Mouse (Mus musculus): ENCODE data around the gene Ldb3. TPM values are rescaled to one million over a fixed set of nuclear protein-coding genes. Genes with fewer than 3 reads are reported as not detected.

Ldb3 gene
- total and polyA plus RNA-seq, 2 experiments from 2014 or later = 376 to 526 TPM

- Histone ChIP-seq H3K4me1 (ENCODE audit: control insufficient read depth, insufficient read depth) (peaks cover 12% of the 10 kb centered on the region; the same call in 1 of the 2 replicates), H3K27ac (ENCODE audit: low read depth) (peak overlapping the region; percentile 35), H3K4me3 (ENCODE audit: low read depth, low read length) (no peak overlapping the region), H3K9me3 (replicated peaks; ENCODE audit: control insufficient read depth, low read length) (no peaks in the 10 kb centered on the region), H3K9ac (replicated peaks; ENCODE audit: low read depth, low read length) (no peak overlapping the region), H3K4me2 (ENCODE audit: low read depth, low read length) (no peak overlapping the region), H3K27me3 (ENCODE audit: control insufficient read depth, insufficient read depth, low read length) (no peaks in the 10 kb centered on the region), H3K36me3 (replicated peaks; ENCODE audit: control insufficient read depth, insufficient read depth, low read length) (peaks cover 76% of the 10 kb centered on the region)
- TF ChIP-seq CTCF (IDR thresholded peaks at IDR 0.05; ENCODE audit: low read depth) (no peak), EP300 (IDR thresholded peaks at IDR 0.05; ENCODE audit: low read depth) (no peak)
- ATAC-seq (ENCODE audit: insufficient read depth, low read depth) (no peak), DNase-seq (ENCODE audit: low spot score) (no peak)
- WGBS = 56% methylated on average over 13 of the region's 13 CpGs
Measured at GRCm38 (mm10) chr14:34555211-34555610, 33.3 kb downstream of the Ldb3 start.

GRCm38 (mm10) chr14:34554047-34554446 lies 34.4 kb downstream of the Ldb3 start:
- Histone ChIP-seq H3K4me2 (ENCODE audit: low read depth, low read length) (no peak overlapping the region), H3K9me3 (replicated peaks; ENCODE audit: control insufficient read depth, low read length) (no peaks in the 10 kb centered on the region), H3K9ac (replicated peaks; ENCODE audit: low read depth, low read length) (no peak overlapping the region), H3K36me3 (replicated peaks; ENCODE audit: control insufficient read depth, insufficient read depth, low read length) (peaks cover 79% of the 10 kb centered on the region), H3K4me3 (ENCODE audit: low read depth, low read length) (no peak overlapping the region), H3K4me1 (ENCODE audit: control insufficient read depth, insufficient read depth) (peaks cover 21% of the 10 kb centered on the region; the same call in 1 of the 2 replicates), H3K27ac (ENCODE audit: low read depth) (peak overlapping the region; percentile 37; the same call in 1 of the 2 replicates), H3K27me3 (ENCODE audit: control insufficient read depth, insufficient read depth, low read length) (no peaks in the 10 kb centered on the region)
- TF ChIP-seq CTCF (IDR thresholded peaks at IDR 0.05; ENCODE audit: low read depth) (no peak), EP300 (IDR thresholded peaks at IDR 0.05; ENCODE audit: low read depth) (peak; percentile 67; the same call in 1 of the 2 replicates)
- 45% methylated on average over 3 of the region's 3 CpGs for WGBS
- ATAC-seq (ENCODE audit: insufficient read depth, low read depth) (0 out of 2 replicates have a peak, but pooled peaks have one; percentile 7), DNase-seq (ENCODE audit: low spot score) (no peak)

GRCm38 (mm10) chr14:34553470-34553869 lies 35.0 kb downstream of the Ldb3 start:
- WGBS = 62% methylated on average over 6 of the region's 6 CpGs
- Histone ChIP-seq H3K9me3 (replicated peaks; ENCODE audit: control insufficient read depth, low read length) (no peaks in the 10 kb centered on the region), H3K4me3 (ENCODE audit: low read depth, low read length) (no peak overlapping the region), H3K4me2 (ENCODE audit: low read depth, low read length) (no peak overlapping the region), H3K27ac (ENCODE audit: low read depth) (peak overlapping the region; percentile 37), H3K36me3 (replicated peaks; ENCODE audit: control insufficient read depth, insufficient read depth, low read length) (peaks cover 75% of the 10 kb centered on the region), H3K27me3 (ENCODE audit: control insufficient read depth, insufficient read depth, low read length) (no peaks in the 10 kb centered on the region), H3K9ac (replicated peaks; ENCODE audit: low read depth, low read length) (no peak overlapping the region), H3K4me1 (ENCODE audit: control insufficient read depth, insufficient read depth) (peaks cover 27% of the 10 kb centered on the region)
- no peak for TF ChIP-seq CTCF (IDR thresholded peaks at IDR 0.05; ENCODE audit: low read depth)
- TF ChIP-seq EP300 (IDR thresholded peaks at IDR 0.05; ENCODE audit: low read depth) = no peak
- ATAC-seq (ENCODE audit: insufficient read depth, low read depth) (no peak), DNase-seq (ENCODE audit: low spot score) (no peak)

DNA sequence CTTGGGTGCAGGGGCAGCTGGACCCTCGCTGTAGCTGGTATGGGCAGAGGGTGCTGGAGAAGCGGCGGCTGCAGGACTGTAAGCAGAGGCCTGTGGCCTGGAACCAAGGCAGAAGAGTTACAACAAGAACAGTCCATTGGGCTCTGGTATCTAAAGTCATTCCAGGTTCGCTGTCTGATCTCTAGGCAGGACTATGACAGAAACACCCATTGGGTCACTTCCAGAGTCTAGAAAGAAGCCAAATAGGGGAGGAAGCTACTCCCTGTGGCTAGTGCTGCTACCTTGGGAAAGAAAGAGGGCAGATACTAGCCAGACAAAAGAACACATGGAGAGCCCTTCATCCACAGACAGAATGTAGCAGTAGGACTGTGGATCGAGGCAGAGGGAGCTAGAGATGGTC lies 36.3 kb downstream of the Ldb3 start:
- Histone ChIP-seq H3K9ac (replicated peaks; ENCODE audit: low read depth, low read length) (no peak overlapping the region), H3K36me3 (replicated peaks; ENCODE audit: control insufficient read depth, insufficient read depth, low read length) (peaks cover 69% of the 10 kb centered on the region), H3K4me1 (ENCODE audit: control insufficient read depth, insufficient read depth) (peaks cover 40% of the 10 kb centered on the region), H3K27ac (ENCODE audit: low read depth) (no peak overlapping the region), H3K27me3 (ENCODE audit: control insufficient read depth, insufficient read depth, low read length) (no peaks in the 10 kb centered on the region), H3K4me2 (ENCODE audit: low read depth, low read length) (no peak overlapping the region), H3K4me3 (ENCODE audit: low read depth, low read length) (no peak overlapping the region), H3K9me3 (replicated peaks; ENCODE audit: control insufficient read depth, low read length) (no peaks in the 10 kb centered on the region)
- ATAC-seq (ENCODE audit: insufficient read depth, low read depth) (no peak), DNase-seq (ENCODE audit: low spot score) (no peak)
- TF ChIP-seq CTCF (IDR thresholded peaks at IDR 0.05; ENCODE audit: low read depth) (no peak), EP300 (IDR thresholded peaks at IDR 0.05; ENCODE audit: low read depth) (no peak)
- 84% methylated on average over 5 of the region's 5 CpGs for WGBS

GRCm38 (mm10) chr14:34549004-34549671 lies 39.3 kb downstream of the Ldb3 start:
- Histone ChIP-seq H3K27me3 (ENCODE audit: control insufficient read depth, insufficient read depth, low read length) (no peaks in the 10 kb centered on the region), H3K4me1 (ENCODE audit: control insufficient read depth, insufficient read depth) (peaks cover 56% of the 10 kb centered on the region), H3K9ac (replicated peaks; ENCODE audit: low read depth, low read length) (peak overlapping the region; percentile 74), H3K36me3 (replicated peaks; ENCODE audit: control insufficient read depth, insufficient read depth, low read length) (peaks cover 56% of the 10 kb centered on the region), H3K9me3 (replicated peaks; ENCODE audit: control insufficient read depth, low read length) (no peaks in the 10 kb centered on the region), H3K27ac (ENCODE audit: low read depth) (peak overlapping the region; percentile 93), H3K4me2 (ENCODE audit: low read depth, low read length) (peak overlapping the region; percentile 85), H3K4me3 (ENCODE audit: low read depth, low read length) (peak overlapping the region; percentile 61)
- 1% methylated on average over 54 of the region's 55 CpGs for WGBS
- peak; percentile 90 for TF ChIP-seq CTCF (IDR thresholded peaks at IDR 0.05; ENCODE audit: low read depth)
- TF ChIP-seq EP300 (IDR thresholded peaks at IDR 0.05; ENCODE audit: low read depth) = no peak
- ATAC-seq (ENCODE audit: insufficient read depth, low read depth) (peak; percentile 69), DNase-seq (ENCODE audit: low spot score) (peak; percentile 87)
